In the genomic region with DNA sequence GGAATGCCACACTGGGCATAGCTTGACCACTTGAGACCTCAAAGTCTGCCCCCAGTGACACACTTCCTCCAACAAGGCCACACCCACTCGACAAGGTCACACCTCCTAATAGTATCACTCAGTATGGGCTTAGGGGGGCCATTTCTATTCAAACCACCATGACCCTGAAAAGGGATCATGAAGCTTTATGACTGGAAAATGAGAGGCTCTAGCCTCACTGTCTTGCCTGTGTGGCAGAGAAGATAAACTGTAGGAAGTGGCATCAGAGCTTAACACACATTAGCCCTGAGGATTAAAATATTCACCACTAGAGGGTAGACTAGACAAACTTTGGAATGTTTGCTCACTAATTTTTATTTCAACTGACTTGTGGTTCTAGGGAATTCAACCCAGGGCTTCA, we compare ENCODE assay signal across 10 mouse cellular contexts. TPM values are rescaled to one million over a fixed set of nuclear protein-coding genes. Genes with fewer than 3 reads are reported as not detected.
A peak's percentile ranks its signal among the peaks of the same experiment; 100 is the strongest.
DNase-seq lines count a peak whose midpoint lies in the region; ATAC-seq lines count a peak whose summit lies in the region.
"Had no signal": no experiment of that assay in that cellular context is flagged by ENCODE, and none has a peak within 500 bp of the region (broad histone marks: within the 10 kb centered on the region; RNA-seq: fewer than 3 reads in every experiment).

No protein-coding gene starts in this region.

- H3K36me3 ChIP-seq in lung, embryonic 15.5 days: no peaks in the 10 kb centered on the region
- no peaks in the 10 kb centered on the region for H3K36me3 ChIP-seq in hindbrain, embryonic 14.5 days (replicated peaks; ENCODE audit: control insufficient read depth, insufficient read depth)

- H3K27me3 ChIP-seq in lung, embryonic 15.5 days: no peaks in the 10 kb centered on the region
- H3K27me3 ChIP-seq in hindbrain, embryonic 14.5 days (ENCODE audit: control insufficient read depth, insufficient read depth, low read length): no peaks in the 10 kb centered on the region

- no peak overlapping the region for H3K27ac ChIP-seq in lung, embryonic 15.5 days
- H3K27ac ChIP-seq in hindbrain, embryonic 14.5 days: no peak overlapping the region

- H3K9ac ChIP-seq in lung, embryonic 15.5 days: no peak overlapping the region
- no peak overlapping the region for H3K9ac ChIP-seq in hindbrain, embryonic 14.5 days

- H3K4me2 ChIP-seq in lung, embryonic 15.5 days: no peak overlapping the region
- no peak overlapping the region for H3K4me2 ChIP-seq in hindbrain, embryonic 14.5 days (replicated peaks)

- H3K9me3 ChIP-seq in lung, embryonic 15.5 days: no peaks in the 10 kb centered on the region
- no peaks in the 10 kb centered on the region for H3K9me3 ChIP-seq in hindbrain, embryonic 14.5 days (ENCODE audit: control insufficient read depth, low read length)

- WGBS in lung, embryonic 15.5 days: 96% methylated on average over 1 of the region's 1 CpGs
- WGBS in hindbrain, embryonic 14.5 days: 89% methylated on average over 1 of the region's 1 CpGs

- H3K4me3 ChIP-seq in lung, embryonic 15.5 days: no peak overlapping the region
- H3K4me3 ChIP-seq in hindbrain, embryonic 14.5 days (replicated peaks; ENCODE audit: low read length): no peak overlapping the region
- H3K4me3 ChIP-seq: erythroblast, embryonic 14.5 days had no signal

- ATAC-seq in lung, embryonic 15.5 days (ENCODE audit: borderline replicate concordance, extremely low read depth, low FRiP score, low TSS enrichment): 0 out of 2 replicates have a peak, but pooled peaks have one; percentile 23
- no peak for ATAC-seq in hindbrain, embryonic 14.5 days (ENCODE audit: low FRiP score)

- DNase-seq in embryo, embryonic 10 days (ENCODE audit: low spot score): peak; percentile 10
- no peak for DNase-seq in embryo, embryonic 9.5 days (ENCODE audit: extremely low spot score)
- no peak for DNase-seq in lung, adult 18-20 months
- peak; percentile 77 for DNase-seq in hindbrain, embryonic 14.5 days (ENCODE audit: low spot score)
- DNase-seq in retina, adult 2 months (ENCODE audit: low read depth, low spot score): peak; percentile 13
- no peak for DNase-seq in cerebellum, adult 8-10 months
- DNase-seq in frontal cortex, postnatal 14 days (ENCODE audit: low spot score in 2 of 2): no peak
- DNase-seq: B cell, adult 2 months had no signal

- H3K4me1 ChIP-seq in lung, embryonic 15.5 days: no peaks in the 10 kb centered on the region
- no peaks in the 10 kb centered on the region for H3K4me1 ChIP-seq in hindbrain, embryonic 14.5 days (replicated peaks; ENCODE audit: control insufficient read depth, insufficient read depth, low read length)

RNA-seq across cellular contexts. Expression of a gene that starts 8.3 kb away (rescaled TPM):
- 13.8 and 16.5 TPM in 2 replicates for polyA plus RNA-seq in lung, embryonic 15.5 days (2015; fragmentation: Nextera tagmentation; extraction: Ambion mirVana)
- 16.1 and 16.4 TPM in 2 replicates for polyA plus RNA-seq in hindbrain, embryonic 14.5 days (2014; fragmentation: Nextera tagmentation; extraction: Ambion mirVana)

RNA-seq across cellular contexts. Expression of a gene that starts 59.6 kb away (rescaled TPM):
- polyA plus RNA-seq in lung, embryonic 15.5 days (2015; fragmentation: Nextera tagmentation; extraction: Ambion mirVana): 9.0 and 10.0 TPM in 2 replicates
- polyA plus RNA-seq in hindbrain, embryonic 14.5 days (2014; fragmentation: Nextera tagmentation; extraction: Ambion mirVana): 10.8 and 12.2 TPM in 2 replicates

RNA-seq across cellular contexts. Expression of a gene that starts 59.8 kb away (rescaled TPM):
- 67.5 and 67.7 TPM in 2 replicates for polyA plus RNA-seq in lung, embryonic 15.5 days (2015; fragmentation: Nextera tagmentation; extraction: Ambion mirVana)
- polyA plus RNA-seq in hindbrain, embryonic 14.5 days (2014; fragmentation: Nextera tagmentation; extraction: Ambion mirVana): 41.3 and 43.1 TPM in 2 replicates

Comparison
In these comparisons a context has a peak if more than half of its experiments do, and no peak if none do; other contexts are left out.
1. DNase-seq: peak in embryo, embryonic 10 days (single experiment), hindbrain, embryonic 14.5 days (single experiment) and retina, adult 2 months (single experiment); none in embryo, embryonic 9.5 days (single experiment), lung, adult 18-20 months (0 of 2), cerebellum, adult 8-10 months (single experiment) and frontal cortex, postnatal 14 days (0 of 2).